Mouse (Mus musculus) lung, postnatal 36 days (tissue): ENCODE results near the gene Golt1a.

Source experiments
- DNase-seq: peaks from one replicate; pipeline ENCODE4 v3.0.0; 2022; ENCODE audit warnings: mixed read lengths

Gene Golt1a

GRCm38 (mm10) chr1:133309652-133310267 lies at the start of gene Golt1a:
Gene Golt1a (plus strand): TSS chr1:133309800.
- peak; percentile 68 for DNase-seq

DNA sequence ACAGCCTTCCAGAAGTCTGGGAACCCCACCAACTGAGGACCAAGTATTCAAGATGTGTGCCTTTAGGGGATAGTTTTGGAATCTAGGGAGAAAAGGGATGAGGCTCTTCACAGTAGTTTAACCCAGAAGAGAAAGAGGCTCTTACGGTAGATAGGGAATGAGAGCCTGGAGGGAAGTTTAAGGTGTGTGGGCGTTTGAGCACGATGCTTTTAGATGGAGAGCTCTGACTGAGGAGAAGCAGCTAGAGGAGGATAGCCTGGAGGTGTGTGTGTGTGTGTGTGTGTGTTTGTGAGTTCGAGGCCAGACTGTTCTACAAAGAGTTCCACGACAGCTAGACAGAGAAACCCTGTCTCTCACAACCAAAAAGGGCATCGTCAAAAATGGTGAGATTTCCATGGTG lies 47.0 kb upstream of the Golt1a start:
- no peak for DNase-seq

DNA sequence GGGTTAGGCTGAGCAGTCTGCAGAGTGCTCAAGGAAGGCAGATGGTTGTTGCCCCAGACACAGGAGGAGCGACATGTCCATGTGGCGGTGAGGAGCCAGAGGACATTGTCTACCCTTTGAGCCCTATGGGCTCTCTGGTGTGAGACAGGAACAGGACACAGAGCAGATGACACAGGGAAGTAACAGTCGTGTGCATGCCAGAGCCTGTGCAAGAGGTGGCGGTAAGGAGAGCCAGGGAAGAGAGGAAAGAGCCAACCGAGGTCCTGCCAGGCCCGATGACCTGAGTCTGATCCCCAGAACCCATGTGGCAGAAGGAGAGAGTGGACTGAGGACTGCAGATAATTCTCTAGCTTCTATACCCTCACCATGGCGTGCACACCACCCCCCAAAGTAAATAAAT lies 46.5 kb upstream of the Golt1a start:
- no peak for DNase-seq

GRCm38 (mm10) chr1:133264367-133264766 lies 45.2 kb upstream of the Golt1a start:
- no peak for DNase-seq

- DNase-seq = peak; percentile 47
Measured at GRCm38 (mm10) chr1:133265114-133265766, 44.4 kb upstream of the Golt1a start.

DNA sequence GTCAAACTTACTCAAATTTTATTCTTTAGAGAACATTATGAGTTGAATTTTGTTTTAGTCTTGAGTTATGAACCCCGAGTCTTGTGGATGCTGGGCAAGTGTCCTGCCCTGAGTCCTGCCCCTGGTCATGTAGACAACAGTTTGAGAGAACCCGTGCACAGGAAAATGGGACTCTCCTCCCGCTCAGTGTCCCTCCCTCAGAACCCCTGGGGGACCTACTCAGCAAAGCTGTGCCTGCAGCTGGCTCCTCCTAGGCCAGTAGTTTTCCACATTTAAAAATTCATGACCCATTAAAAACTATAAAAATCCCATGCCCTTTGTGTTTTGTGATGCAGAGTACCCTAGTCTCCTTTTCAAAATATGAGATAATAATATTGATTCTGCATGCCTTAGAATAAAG lies 42.5 kb upstream of the Golt1a start:
- no peak for DNase-seq

DNA sequence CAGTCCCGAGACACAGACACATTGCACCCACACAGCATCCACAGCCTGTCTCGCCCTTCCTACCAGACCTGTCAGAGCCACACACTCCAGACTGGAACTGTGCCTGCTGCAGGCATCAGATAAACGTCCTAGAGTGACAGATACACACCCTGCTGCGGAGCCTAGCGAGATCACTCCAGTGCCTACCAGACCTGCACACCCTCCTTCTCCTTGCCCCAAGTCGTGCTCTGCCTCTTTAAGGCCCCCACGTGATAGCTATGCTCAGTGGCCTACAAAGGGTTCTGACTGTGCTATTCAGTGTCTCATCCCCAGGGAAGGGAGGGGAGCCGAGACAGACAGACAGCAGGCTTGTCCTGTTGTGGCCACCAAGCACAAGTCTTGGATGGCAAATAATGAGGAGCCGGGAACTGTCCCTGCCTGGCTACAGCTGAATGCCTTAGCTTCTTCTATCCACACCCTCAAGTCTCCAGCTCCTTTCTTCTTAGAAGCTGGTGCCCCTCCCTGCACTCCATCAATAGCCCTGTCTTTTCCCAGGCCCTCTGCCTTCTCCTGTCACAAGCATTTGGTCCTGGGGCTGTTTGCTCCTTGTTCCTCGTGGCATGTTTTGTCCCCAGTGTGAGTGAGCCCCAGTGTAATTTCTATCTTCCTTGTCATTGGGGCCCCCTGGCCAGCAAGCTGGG lies 41.6 kb upstream of the Golt1a start:
- no peak for DNase-seq

GRCm38 (mm10) chr1:133268503-133268902 lies 41.1 kb upstream of the Golt1a start:
- DNase-seq = no peak

DNA sequence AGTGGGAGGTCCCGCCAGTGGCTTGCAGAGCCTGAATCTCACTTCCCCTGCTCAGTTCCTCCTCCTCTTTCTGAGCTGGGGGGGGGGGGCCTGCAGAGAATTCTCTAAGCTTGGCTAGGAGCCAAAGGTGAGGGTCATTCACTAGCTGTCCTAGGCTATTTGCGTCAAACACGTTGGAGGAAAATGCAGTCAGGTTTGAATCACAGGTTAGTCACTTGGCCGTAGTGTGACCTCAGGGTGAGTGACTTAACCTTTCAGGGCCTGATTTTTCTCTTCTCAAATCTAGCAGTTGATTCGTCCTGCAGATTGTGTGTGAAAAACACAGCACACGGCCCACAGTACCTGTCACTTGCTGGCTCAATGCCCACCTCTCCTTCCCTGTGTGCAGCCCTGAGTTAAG lies 39.3 kb upstream of the Golt1a start:
- DNase-seq = no peak

- no peak for DNase-seq
Measured at GRCm38 (mm10) chr1:133274163-133274562, 35.4 kb upstream of the Golt1a start.

GRCm38 (mm10) chr1:133276983-133277382 lies 32.6 kb upstream of the Golt1a start:
- DNase-seq = no peak

DNA sequence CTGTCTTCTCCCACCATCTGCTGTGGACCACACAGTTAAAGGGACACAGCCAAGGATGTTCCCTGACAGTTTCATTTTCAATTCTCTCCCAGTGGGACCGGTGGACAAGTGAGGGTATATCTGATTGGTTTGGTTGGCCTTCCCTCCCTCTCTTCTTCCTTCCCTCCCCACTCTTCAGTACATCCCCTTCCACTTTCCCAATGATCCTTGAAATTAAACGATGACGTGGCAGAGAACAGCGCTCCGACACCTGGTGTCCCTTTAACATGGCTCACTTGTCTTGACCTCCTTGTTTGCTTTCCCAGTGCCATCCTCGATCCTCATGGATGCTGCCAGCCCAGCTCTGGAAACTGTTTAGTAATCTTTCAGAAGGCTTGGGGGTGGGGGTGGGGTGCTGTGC lies 31.1 kb upstream of the Golt1a start:
- no peak for DNase-seq

DNA sequence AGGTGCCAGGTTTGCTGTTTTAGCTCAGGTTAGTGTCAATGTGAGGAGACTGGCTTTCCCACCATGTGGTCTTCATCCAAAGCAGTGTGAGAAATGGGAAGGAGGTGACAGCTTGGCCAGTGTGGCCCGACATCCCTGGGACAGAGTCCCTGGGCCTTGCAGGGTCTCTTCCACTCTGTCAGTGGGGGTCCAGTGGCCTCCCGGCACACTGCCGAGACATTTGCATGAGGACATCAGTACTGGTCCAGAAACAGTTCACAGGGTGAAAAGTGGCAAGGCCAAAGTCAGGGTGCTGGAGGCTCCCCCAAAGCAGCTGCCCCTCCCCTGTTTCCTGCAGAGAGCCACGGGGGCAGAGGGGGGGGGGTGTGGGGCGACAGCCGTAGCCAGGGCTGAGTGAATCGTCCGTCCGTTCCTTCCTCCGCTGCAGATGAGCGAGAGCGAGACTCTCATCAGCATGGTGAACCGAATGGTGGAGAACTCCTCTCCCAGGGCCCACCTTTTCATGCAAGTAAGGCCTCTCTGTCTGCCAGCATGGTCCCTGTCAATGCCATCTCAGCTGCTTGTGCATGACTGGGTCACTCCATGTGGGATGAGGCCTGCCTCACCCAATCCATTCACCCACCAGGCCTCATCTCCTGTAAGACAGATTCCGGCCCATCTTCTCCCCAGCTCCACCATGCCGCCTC lies 30.5 kb upstream of the Golt1a start:
- DNase-seq = no peak

DNA sequence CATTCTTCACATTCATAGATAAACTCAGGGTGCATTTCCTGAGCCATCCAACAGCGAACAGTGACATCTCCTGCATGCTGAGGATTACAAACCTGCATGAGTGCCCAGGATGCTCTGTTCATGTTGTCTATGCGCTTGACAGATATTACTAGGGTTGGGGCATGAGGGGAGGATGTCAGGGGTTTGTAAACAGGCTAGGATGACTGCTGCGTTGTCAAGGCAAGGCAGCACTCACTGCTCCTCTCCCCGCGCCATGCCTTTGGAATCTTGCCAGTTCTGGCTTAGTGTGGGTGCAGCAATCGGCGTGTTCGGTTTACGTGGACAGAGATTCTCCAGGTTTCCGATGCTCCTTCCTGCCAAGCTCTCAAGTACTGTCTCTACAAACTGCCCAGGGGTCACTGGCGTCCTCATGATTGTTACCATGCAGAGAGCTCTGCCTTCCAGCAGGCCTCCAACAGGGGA lies 29.9 kb upstream of the Golt1a start:
- DNase-seq = no peak

DNA sequence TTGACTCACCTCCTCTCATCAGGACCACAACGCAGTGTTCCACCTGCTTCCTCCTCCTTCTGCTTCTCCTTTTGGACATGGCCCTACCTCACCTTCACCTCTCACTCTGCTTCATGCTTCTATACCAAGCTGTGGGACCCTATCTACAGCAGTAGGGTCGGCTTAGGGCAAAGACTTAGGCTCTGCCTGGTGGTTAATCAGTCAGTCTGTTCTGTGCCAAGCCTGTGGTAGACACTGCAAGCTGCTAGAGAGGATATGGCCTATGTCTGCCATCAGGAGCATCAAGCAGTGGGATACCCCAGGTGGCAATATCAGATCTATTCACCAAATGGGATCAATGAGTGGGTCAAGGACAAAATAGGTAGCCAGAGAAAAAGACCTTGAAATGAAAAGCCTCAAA lies 29.1 kb upstream of the Golt1a start:
- no peak for DNase-seq

GRCm38 (mm10) chr1:133285907-133286306 lies 23.7 kb upstream of the Golt1a start:
- DNase-seq = no peak

- DNase-seq = no peak
Measured at GRCm38 (mm10) chr1:133287051-133287450, 22.5 kb upstream of the Golt1a start.

DNA sequence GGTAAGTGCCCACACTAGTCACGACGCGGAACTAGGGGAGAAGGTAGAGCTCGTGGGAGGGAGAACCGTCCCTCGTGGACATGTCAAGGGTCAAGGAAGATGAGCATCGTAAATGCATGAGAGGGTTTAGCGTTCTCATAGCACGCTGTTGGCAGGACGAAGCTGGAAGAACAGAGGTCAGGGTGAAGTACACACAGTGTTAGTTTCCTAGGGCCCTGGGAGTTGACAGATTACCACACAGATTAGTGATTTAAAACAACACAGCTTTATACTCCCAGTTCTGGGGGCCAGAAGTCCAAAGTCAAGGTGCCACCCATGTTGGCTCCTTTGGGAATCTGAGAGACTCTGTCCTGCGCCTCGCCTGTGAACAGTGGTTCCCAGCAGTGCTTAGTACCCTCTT lies 21.7 kb upstream of the Golt1a start:
- no peak for DNase-seq

GRCm38 (mm10) chr1:133291888-133292287 lies 17.7 kb upstream of the Golt1a start:
- DNase-seq = no peak

- DNase-seq = peak; percentile 79
Measured at GRCm38 (mm10) chr1:133292608-133293007, 17.0 kb upstream of the Golt1a start.

DNA sequence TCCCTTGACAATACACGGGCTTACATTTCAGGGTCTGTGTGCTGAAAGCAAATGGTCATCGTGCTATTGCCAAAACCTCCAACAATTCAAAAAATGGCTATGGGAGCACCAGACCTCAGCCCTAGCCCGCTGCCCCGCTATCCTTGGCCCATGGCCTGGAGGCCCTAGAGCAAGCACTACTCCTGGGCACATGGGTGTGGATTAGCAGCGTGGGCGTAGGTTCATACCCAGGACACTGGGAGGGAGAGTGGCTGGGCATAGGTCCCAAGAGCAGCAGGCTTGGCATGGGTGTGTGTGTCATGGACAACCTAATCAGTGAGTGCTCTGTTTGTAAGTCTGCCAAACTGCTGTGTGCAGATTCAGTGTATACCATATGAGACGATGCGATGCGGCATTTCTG lies 13.2 kb upstream of the Golt1a start:
- DNase-seq = peak; percentile 66

GRCm38 (mm10) chr1:133298816-133299215 lies 10.8 kb upstream of the Golt1a start:
- DNase-seq = no peak

GRCm38 (mm10) chr1:133302540-133302939 lies 7.1 kb upstream of the Golt1a start:
- DNase-seq = peak; percentile 80

DNA sequence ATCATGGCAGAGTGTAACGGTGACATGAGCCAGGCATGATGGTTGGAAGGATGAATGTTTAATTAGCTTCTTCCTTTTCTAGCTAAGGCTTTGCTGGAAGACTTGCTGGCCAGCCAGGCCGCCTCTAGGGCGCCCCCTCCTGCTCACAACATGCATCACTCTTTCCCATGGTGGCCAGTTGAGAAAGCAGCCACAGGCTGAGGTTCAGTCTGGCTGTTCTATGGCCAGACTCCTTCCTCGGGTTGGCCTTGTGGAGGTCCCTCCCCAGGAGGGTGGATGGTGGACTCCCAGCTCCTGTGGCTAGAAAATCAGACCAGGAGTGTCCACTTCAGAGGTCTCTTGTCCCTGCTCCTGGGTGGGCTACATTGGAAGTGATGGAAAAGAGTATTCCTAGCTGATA lies 2.8 kb upstream of the Golt1a start:
- peak; percentile 85 for DNase-seq
